Mouse (Mus musculus) stomach, postnatal 0 days (tissue): ENCODE measurements around the gene Rras2. TPM values are rescaled to one million over a fixed set of nuclear protein-coding genes. Genes with fewer than 3 reads are reported as not detected.

Experiments used
- ATAC-seq: fragments of 200-750 bp; cut with Nextera tagmentation; 2 replicates; pipeline ENCODE4 v1.8.0; 2017; ENCODE audit not compliant: low FRiP score, low TSS enrichment
- DNase-seq: peaks from one replicate; pipeline ENCODE4 v3.0.0-alpha.2; 2016; ENCODE audit warnings: low spot score
- H3K27ac ChIP-seq: fragments of 300-500 bp; sonication (generic); replicated peaks from 2 replicates; pipeline ENCODE4 v1.5.1; 2014; ENCODE audit warnings: mild to moderate bottlenecking, control low read depth
- H3K27me3 ChIP-seq: fragments of 300-500 bp; sonication (generic); 2 replicates; pipeline ENCODE4 v1.6.1; 2014; ENCODE audit warnings: low read length; ENCODE audit not compliant: control insufficient read depth, insufficient read depth
- H3K36me3 ChIP-seq: fragments of 300-500 bp; sonication (generic); 2 replicates; pipeline ENCODE4 v1.6.1; 2014; ENCODE audit warnings: low read length, mixed read lengths; ENCODE audit not compliant: control insufficient read depth, insufficient read depth
- H3K4me1 ChIP-seq: fragments of 300-500 bp; sonication (generic); replicated peaks from 2 replicates; pipeline ENCODE4 v1.6.1; 2014; ENCODE audit warnings: antibody characterized with exemption; ENCODE audit not compliant: control insufficient read depth, insufficient read depth
- H3K4me2 ChIP-seq: fragments of 300-500 bp; sonication (generic); replicated peaks from 2 replicates; pipeline ENCODE4 v1.6.1; 2014; ENCODE audit warnings: low read depth, mild to moderate bottlenecking, control low read depth, moderate library complexity
- H3K4me3 ChIP-seq: fragments of 300-500 bp; sonication (generic); 2 replicates; pipeline ENCODE4 v1.5.1; 2014; ENCODE audit warnings: low read depth, low read length, control low read depth
- H3K9ac ChIP-seq: fragments of 300-500 bp; sonication (generic); 2 replicates; pipeline ENCODE4 v1.6.1; 2014; ENCODE audit warnings: mild to moderate bottlenecking, low read length, control low read depth, mixed read lengths
- H3K9me3 ChIP-seq: fragments of 300-500 bp; sonication (generic); 2 replicates; pipeline ENCODE4 v1.6.1; 2016; ENCODE audit warnings: low read length; ENCODE audit not compliant: control insufficient read depth
- CTCF ChIP-seq: IDR thresholded peaks from 2 replicates; pipeline ENCODE4 v1.5.1; 2016; ENCODE audit warnings: antibody characterized with exemption, low read depth, mild to moderate bottlenecking, moderate library complexity
- EP300 ChIP-seq: optimal IDR thresholded peaks from 2 replicates; pipeline ENCODE3; 2016; ENCODE audit warnings: antibody characterized with exemption
- WGBS: fragments of 180-500 bp; shearing (Covaris S2); extraction: QIAGEN DNeasy Blood & Tissue Kit; methylation state at CpG from one replicate; pipeline ENCODE4 v1.1.7; 2014; 5-methylcytosine and 5-hydroxymethylcytosine counted together
- polyA plus RNA-seq: library from polyadenylated mRNA; unstranded; fragments of >200 nt; fragmentation: Nextera tagmentation; extraction: Ambion mirVana; gene quantifications from 2 replicates; pipeline ENCODE4 v1.2.1, GENCODE M21; 2015

Rras2 gene
- polyA plus RNA-seq, 1 experiment from 2014 or later, result 26.2 TPM

DNA sequence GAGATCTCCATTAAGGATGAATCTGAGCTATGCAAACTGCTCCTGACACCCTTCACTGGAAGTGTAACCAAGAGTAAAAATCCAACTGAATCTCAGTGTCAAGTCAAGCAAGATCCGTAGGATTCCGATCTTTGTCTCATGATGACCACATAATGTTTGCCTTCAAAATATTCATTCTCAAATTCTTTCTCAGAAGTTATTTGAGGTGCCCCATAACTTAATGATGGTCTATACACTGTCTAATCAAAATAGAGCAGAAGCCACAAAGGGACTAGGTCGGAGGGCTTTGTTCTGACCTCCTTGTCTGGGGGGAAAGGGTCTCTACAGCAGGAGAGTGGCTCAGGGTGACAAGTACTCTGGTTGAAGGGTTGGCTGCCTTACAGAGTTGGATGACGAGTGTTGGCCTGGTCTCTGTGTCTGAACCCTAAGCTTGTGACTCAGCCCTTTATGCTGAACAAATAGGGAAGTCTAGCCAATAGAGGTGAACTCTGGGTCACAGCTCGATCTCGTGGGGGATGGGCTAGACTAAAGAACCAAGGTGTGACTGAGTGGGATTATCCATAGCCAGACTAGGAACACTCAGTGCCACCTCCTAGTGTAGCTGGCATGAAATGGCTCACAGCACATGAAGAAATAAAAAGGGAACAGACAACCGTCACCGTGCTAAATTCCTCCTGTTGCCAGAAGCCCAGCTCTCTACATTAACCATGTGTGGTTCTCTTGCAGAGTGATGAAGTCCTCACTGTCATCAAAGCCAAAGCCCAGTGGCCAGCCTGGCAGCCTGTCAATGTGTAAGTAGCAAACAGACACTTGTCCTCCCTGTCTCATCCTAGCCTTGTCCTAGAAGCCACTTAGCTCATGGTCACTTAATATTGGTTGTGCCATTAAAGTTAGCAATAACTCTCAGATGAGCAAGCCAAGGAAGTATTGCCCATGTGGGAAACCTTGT, 101.3 kb downstream of the Rras2 start:
- 62% methylated on average over 8 of the region's 8 CpGs for WGBS
- H3K27ac ChIP-seq, result no peak overlapping the region
- no peaks in the 10 kb centered on the region for H3K36me3 ChIP-seq
- no peak overlapping the region for H3K4me3 ChIP-seq
- H3K9me3 ChIP-seq, result no peaks in the 10 kb centered on the region
- no peaks in the 10 kb centered on the region for H3K27me3 ChIP-seq
- ATAC-seq, result peak; percentile 87
- H3K4me2 ChIP-seq, result no peak overlapping the region
- DNase-seq, result peak; percentile 71
- TF ChIP-seq CTCF, result peak; percentile 18; the same call in 1 of the 2 replicates
- TF ChIP-seq EP300, result no peak
- no peaks in the 10 kb centered on the region for H3K4me1 ChIP-seq
- no peak overlapping the region for H3K9ac ChIP-seq

- WGBS, result 58% methylated on average over 9 of the region's 9 CpGs
- no peak overlapping the region for H3K27ac ChIP-seq
- DNase-seq (no peak), ATAC-seq (no peak)
- H3K9me3 ChIP-seq, result no peaks in the 10 kb centered on the region
- no peak overlapping the region for H3K4me2 ChIP-seq
- no peaks in the 10 kb centered on the region for H3K4me1 ChIP-seq
- H3K9ac ChIP-seq, result no peak overlapping the region
- TF ChIP-seq CTCF, result no peak
- no peak for TF ChIP-seq EP300
- no peaks in the 10 kb centered on the region for H3K27me3 ChIP-seq
- no peaks in the 10 kb centered on the region for H3K36me3 ChIP-seq
- no peak overlapping the region for H3K4me3 ChIP-seq
Observed at GRCm38 (mm10) chr7:114011726-114012443, 105.7 kb downstream of the Rras2 start.

- H3K9ac ChIP-seq, result no peak overlapping the region
- no peaks in the 10 kb centered on the region for H3K4me1 ChIP-seq
- no peak overlapping the region for H3K4me2 ChIP-seq
- H3K36me3 ChIP-seq, result no peaks in the 10 kb centered on the region
- ATAC-seq, result no peak
- H3K4me3 ChIP-seq, result no peak overlapping the region
- TF ChIP-seq CTCF (peak; percentile 75), EP300 (no peak)
- H3K27me3 ChIP-seq, result no peaks in the 10 kb centered on the region
- no peak overlapping the region for H3K27ac ChIP-seq
- 62% methylated on average over 5 of the region's 5 CpGs for WGBS
- no peaks in the 10 kb centered on the region for H3K9me3 ChIP-seq
- peak; percentile 63 for DNase-seq
Observed at GRCm38 (mm10) chr7:114007565-114007964, 110.0 kb downstream of the Rras2 start.

DNA sequence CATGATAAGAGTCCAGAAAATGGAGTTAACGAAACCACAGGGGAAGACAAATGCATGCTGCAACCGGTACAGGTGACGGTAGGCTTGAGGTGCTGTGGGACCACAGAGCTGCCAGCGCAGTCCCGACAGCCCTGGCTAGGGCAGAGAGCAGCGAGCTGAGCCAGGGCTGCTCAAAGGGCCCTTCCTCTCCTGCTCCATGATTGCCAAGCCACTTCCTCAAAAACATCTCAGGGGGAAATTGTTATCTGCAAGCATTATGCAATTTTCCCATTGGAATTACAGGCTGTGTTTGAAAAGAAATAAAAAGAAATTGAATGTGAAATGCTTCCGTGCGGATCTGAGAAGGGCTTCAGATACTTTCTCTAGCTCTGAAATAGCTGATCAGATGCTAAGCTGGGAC, 111.1 kb downstream of the Rras2 start:
- Histone ChIP-seq H3K27ac (no peak overlapping the region), H3K27me3 (no peaks in the 10 kb centered on the region), H3K36me3 (no peaks in the 10 kb centered on the region), H3K4me2 (no peak overlapping the region), H3K4me1 (no peaks in the 10 kb centered on the region), H3K4me3 (no peak overlapping the region), H3K9me3 (no peaks in the 10 kb centered on the region), H3K9ac (no peak overlapping the region)
- DNase-seq (no peak), ATAC-seq (no peak)
- 85% methylated on average over 8 of the region's 8 CpGs for WGBS
- TF ChIP-seq EP300, result no peak
- no peak for TF ChIP-seq CTCF

- Histone ChIP-seq H3K27ac (no peak overlapping the region), H3K36me3 (no peaks in the 10 kb centered on the region), H3K27me3 (no peaks in the 10 kb centered on the region), H3K4me1 (no peaks in the 10 kb centered on the region), H3K4me3 (no peak overlapping the region), H3K9me3 (no peaks in the 10 kb centered on the region), H3K9ac (no peak overlapping the region), H3K4me2 (no peak overlapping the region)
- DNase-seq (no peak), ATAC-seq (no peak)
- 68% methylated on average over 5 of the region's 5 CpGs for WGBS
- TF ChIP-seq EP300, result no peak
- no peak for TF ChIP-seq CTCF
Observed at GRCm38 (mm10) chr7:114005499-114005898, 112.1 kb downstream of the Rras2 start.
